In the genomic region with DNA sequence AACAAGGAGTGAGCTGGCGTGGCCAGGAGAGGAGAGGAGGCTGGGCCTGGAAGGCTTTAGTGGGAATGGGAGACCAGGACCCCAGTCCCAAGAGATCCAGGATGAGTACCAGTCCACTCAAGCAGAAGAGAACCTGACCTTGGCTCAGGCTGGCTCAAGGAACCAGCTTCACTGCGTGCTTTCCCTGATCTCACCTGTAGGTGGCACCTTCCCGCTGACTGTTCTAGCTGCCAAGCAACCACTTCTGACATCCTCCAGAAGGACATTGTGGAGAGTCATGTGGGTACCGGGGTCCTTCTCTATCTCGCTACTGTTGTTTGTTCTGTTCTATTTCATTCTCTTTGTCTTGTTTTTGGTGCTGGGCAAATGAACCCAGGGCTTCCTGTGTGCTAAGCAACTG, we compare ENCODE assay signal across 10 mouse cellular contexts.
DNase-seq lines count a peak whose midpoint lies in the region; ATAC-seq and TF ChIP-seq lines count a peak whose summit lies in the region.
"Had no signal": no experiment of that assay in that cellular context is flagged by ENCODE, and none has a peak within 500 bp of the region (broad histone marks: within the 10 kb centered on the region; RNA-seq: fewer than 3 reads in every experiment).

No protein-coding gene starts in this region.

- no peak overlapping the region for H3K4me3 ChIP-seq in liver, embryonic 11.5 days (ENCODE audit: low read depth, low read length)
- no peak overlapping the region for H3K4me3 ChIP-seq in gastrocnemius, adult 2 months
- H3K4me3 ChIP-seq in left cerebral cortex, adult 2 months: no peak overlapping the region
- no peak overlapping the region for H3K4me3 ChIP-seq in neural tube, embryonic 14.5 days (ENCODE audit: low read depth, low read length)
- H3K4me3 ChIP-seq: embryonic facial prominence, embryonic 15.5 days; liver, embryonic 15.5 days had no signal

- no peak overlapping the region for H3K27ac ChIP-seq in liver, embryonic 11.5 days (ENCODE audit: low read depth, low read length)
- H3K27ac ChIP-seq in gastrocnemius, adult 2 months: no peak overlapping the region
- H3K27ac ChIP-seq in left cerebral cortex, adult 2 months: no peak overlapping the region
- no peak overlapping the region for H3K27ac ChIP-seq in neural tube, embryonic 14.5 days (ENCODE audit: low read depth, low read length)
- H3K27ac ChIP-seq: embryonic facial prominence, embryonic 15.5 days; liver, embryonic 15.5 days had no signal

- H3K9ac ChIP-seq in liver, embryonic 11.5 days (ENCODE audit: low read depth, low read length): no peak overlapping the region
- H3K9ac ChIP-seq in neural tube, embryonic 14.5 days (replicated peaks; ENCODE audit: low read depth, low read length): no peak overlapping the region
- H3K9ac ChIP-seq: embryonic facial prominence, embryonic 15.5 days; liver, embryonic 15.5 days had no signal

- 20% methylated on average over 5 of the region's 5 CpGs for WGBS in liver, embryonic 11.5 days
- 25% methylated on average over 5 of the region's 5 CpGs for WGBS in neural tube, embryonic 14.5 days

- peak; percentile 67 for TF ChIP-seq CTCF in gastrocnemius, adult 2 months (IDR thresholded peaks at IDR 0.05)
- peak; percentile 76 for TF ChIP-seq CTCF in left cerebral cortex, adult 2 months (IDR thresholded peaks at IDR 0.05)

- H3K4me2 ChIP-seq in liver, embryonic 11.5 days: no peak overlapping the region
- H3K4me2 ChIP-seq in neural tube, embryonic 14.5 days (ENCODE audit: low read depth, low read length): no peak overlapping the region
- H3K4me2 ChIP-seq: embryonic facial prominence, embryonic 15.5 days; liver, embryonic 15.5 days had no signal

- intact Hi-C loops in gastrocnemius, adult 2 months (cut with DNase I): no loop called here
- intact Hi-C loops in left cerebral cortex, adult 2 months (cut with DNase I): loop anchor here (5.0 to 10.0 kb wide), 4 partner anchors 321 to 1283 kb away; partner anchors contain the start of gene Osr1

- no peaks in the 10 kb centered on the region for H3K9me3 ChIP-seq in liver, embryonic 11.5 days (ENCODE audit: control insufficient read depth, low read length)
- no peaks in the 10 kb centered on the region for H3K9me3 ChIP-seq in neural tube, embryonic 14.5 days (ENCODE audit: control insufficient read depth, low read length)
- H3K9me3 ChIP-seq: embryonic facial prominence, embryonic 15.5 days; liver, embryonic 15.5 days had no signal

- H3K27me3 ChIP-seq in liver, embryonic 11.5 days (replicated peaks; ENCODE audit: control insufficient read depth, insufficient read depth, low read length): no peaks in the 10 kb centered on the region
- no peaks in the 10 kb centered on the region for H3K27me3 ChIP-seq in neural tube, embryonic 14.5 days (ENCODE audit: control insufficient read depth, insufficient read depth, low read length)
- H3K27me3 ChIP-seq: embryonic facial prominence, embryonic 15.5 days; liver, embryonic 15.5 days had no signal

- DNase-seq in liver (peak; percentile 26), NIH3T3 (ENCODE audit: low read depth) (peak; percentile 67)
- no peak for DNase-seq in liver, embryonic 11.5 days (ENCODE audit: low spot score)
- DNase-seq in cerebellum, adult 9-11 months: peak; percentile 24
- DNase-seq in gastrocnemius, adult 2 months: peak; percentile 53
- DNase-seq in left cerebral cortex, adult 2 months (ENCODE audit: extremely low spot score in 1 of 2, low spot score in 2 of 2): peak; percentile 36 to 69
- no peak for DNase-seq in spleen, postnatal 4 days (ENCODE audit: low spot score in 2 of 2)

- H3K36me3 ChIP-seq in liver, embryonic 11.5 days (ENCODE audit: control insufficient read depth, insufficient read depth, low read length): no peaks in the 10 kb centered on the region
- H3K36me3 ChIP-seq in neural tube, embryonic 14.5 days (ENCODE audit: control insufficient read depth, insufficient read depth, low read length): no peaks in the 10 kb centered on the region
- H3K36me3 ChIP-seq: embryonic facial prominence, embryonic 15.5 days; liver, embryonic 15.5 days had no signal

- ATAC-seq in liver, embryonic 11.5 days (replicated peaks; ENCODE audit: low FRiP score): no peak
- peak; percentile 32; the same call in 1 of the 2 replicates for ATAC-seq in neural tube, embryonic 14.5 days (ENCODE audit: low read depth)

- no peaks in the 10 kb centered on the region for H3K4me1 ChIP-seq in liver, embryonic 11.5 days (replicated peaks; ENCODE audit: control insufficient read depth, insufficient read depth, low read length)
- H3K4me1 ChIP-seq in neural tube, embryonic 14.5 days (ENCODE audit: control insufficient read depth, insufficient read depth, low read length): peaks cover 10% of the 10 kb centered on the region
- H3K4me1 ChIP-seq: liver, embryonic 15.5 days had no signal

Comparison
In these comparisons a context has a peak if more than half of its experiments do, and no peak if none do; other contexts are left out.
1. DNase-seq: peak in liver (single experiment), NIH3T3 (single experiment), cerebellum, adult 9-11 months (single experiment), gastrocnemius, adult 2 months (single experiment) and left cerebral cortex, adult 2 months (2 of 2); none in liver, embryonic 11.5 days (single experiment) and spleen, postnatal 4 days (0 of 2).